Comparison of ENCODE assay signal across 22 mouse cellular contexts in the genomic region with DNA sequence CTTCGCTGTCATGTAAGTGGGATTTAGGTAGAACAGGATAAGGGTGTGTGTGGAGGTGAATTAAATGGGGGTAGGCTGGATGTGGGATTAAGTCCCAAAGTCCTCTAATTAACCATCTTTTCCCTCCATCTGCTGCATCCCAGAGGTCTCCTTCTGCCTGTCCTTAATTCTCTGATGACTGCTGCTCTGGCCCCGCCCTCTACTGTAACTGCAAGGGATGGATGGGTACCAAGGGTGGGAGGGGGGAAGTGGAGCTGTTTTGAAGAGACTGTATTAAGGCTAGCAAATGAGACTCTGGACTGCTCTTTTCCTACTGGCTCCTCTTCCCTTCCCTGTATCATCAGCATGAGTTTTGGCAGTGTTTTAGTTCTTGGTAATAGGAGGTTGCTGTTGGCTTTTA. TPM values are rescaled to one million over a fixed set of nuclear protein-coding genes. Genes with fewer than 3 reads are reported as not detected.
DNase-seq lines count a peak whose midpoint lies in the region; ATAC-seq and TF ChIP-seq lines count a peak whose summit lies in the region.
"Had no signal": no experiment of that assay in that cellular context is flagged by ENCODE, and none has a peak within 500 bp of the region (broad histone marks: within the 10 kb centered on the region; RNA-seq: fewer than 3 reads in every experiment).

No protein-coding gene starts in this region.

- no peak for TF ChIP-seq POLR2A in cerebellum, adult 2 months (IDR thresholded peaks at IDR 0.05; ENCODE audit: borderline replicate concordance, insufficient read depth, low read length)
- no peak for TF ChIP-seq POLR2A in brain, embryonic 14.5 days (IDR thresholded peaks at IDR 0.05; ENCODE audit: borderline replicate concordance, extremely low read depth, insufficient read depth, insufficient read length, poor library complexity, severe bottlenecking)

- 48% methylated on average over 2 of the region's 2 CpGs for whole genome bisulfite sequencing in cerebellum, adult 2 months

- peak overlapping the region; percentile 78; the same call in 1 of the 2 replicates for H3K27ac ChIP-seq in cerebellum, adult 2 months (ENCODE audit: insufficient read depth, low read length)
- H3K27ac ChIP-seq: embryonic facial prominence, embryonic 12.5 days; forebrain, embryonic 15.5 days; heart, embryonic 10.5 days; hindbrain, embryonic 12.5 days had no signal

- H3K27me3 ChIP-seq in cerebellum, adult 2 months (ENCODE audit: control insufficient read depth, insufficient read depth, low read length), result no peaks in the 10 kb centered on the region
- H3K27me3 ChIP-seq: forebrain, embryonic 15.5 days; hindbrain, embryonic 12.5 days had no signal

- no peak overlapping the region for H3K4me3 ChIP-seq in cerebellum, adult 2 months (replicated peaks; ENCODE audit: insufficient read depth, low read depth, low read length)
- H3K4me3 ChIP-seq: embryonic facial prominence, embryonic 12.5 days; forebrain, embryonic 15.5 days; heart, embryonic 10.5 days; hindbrain, embryonic 12.5 days had no signal

- no peak for ATAC-seq in inflammation-experienced regulatory T-cells, adult 6 months
- ATAC-seq: forebrain, embryonic 15.5 days; hindbrain, embryonic 16.5 days; Patski had no signal

- intact Hi-C loops in gastrocnemius, postnatal 36 days (cut with DNase I), result no loop called here

- no peak for TF ChIP-seq CTCF in cerebellum, adult 2 months (IDR thresholded peaks at IDR 0.05; ENCODE audit: borderline replicate concordance, insufficient read depth, low read depth, low read length)
- TF ChIP-seq CTCF in brain, embryonic 14.5 days (IDR thresholded peaks at IDR 0.05; ENCODE audit: borderline replicate concordance, extremely low read depth, insufficient read depth, insufficient read length), result no peak

- peak; percentile 47 to 64 for DNase-seq in cerebellum, adult 2 months
- no peak for DNase-seq in cerebellum, adult 11 months
- DNase-seq in brain, embryonic 14.5 days (ENCODE audit: low read depth), result peak; percentile 49
- DNase-seq in cerebellum, adult 9-11 months, result peak; percentile 78
- peak; percentile 49 for DNase-seq in retina, embryonic 14.5 days (ENCODE audit: low spot score)
- no peak for DNase-seq in gastrocnemius, postnatal 36 days
- DNase-seq: adrenal gland, adult 2 months; adrenal gland, postnatal 25 days; gastrocnemius, postnatal 14 days; heart, postnatal 10 days; heart, postnatal 4 days; kidney, adult 11 months; kidney, adult 9 months had no signal

- peaks cover 23% of the 10 kb centered on the region for H3K4me1 ChIP-seq in cerebellum, adult 2 months (ENCODE audit: control insufficient read depth, insufficient read depth, low read length)

RNA-seq across cellular contexts. Expression of gene Cadm3, which starts 2.1 kb away (rescaled TPM):
- 979 and 1,062 TPM in 2 replicates for polyA plus RNA-seq in cerebellum, adult 2 months (2012; rRNA removed)
- 282 and 393 TPM in 2 replicates for polyA plus RNA-seq in brain, embryonic 14.5 days (2012; rRNA removed)
- under 1 TPM in 1 of 3 experiments, not detected in 2; 0.11 TPM for polyA plus RNA-seq in inflammation-experienced regulatory T-cells, adult 6 months (2017; shearing (Covaris generic))
- total RNA-seq in gastrocnemius, postnatal 36 days (2021), result 1 to 10 TPM; 8.7 to 8.9 TPM
- total RNA-seq: CH12.LX had no signal
- polyA plus RNA-seq: Patski had no signal

RNA-seq across cellular contexts. Expression of gene Aim2, which starts 18.9 kb away (rescaled TPM):
- 1.3 and 2.0 TPM in 2 replicates for polyA plus RNA-seq in cerebellum, adult 2 months (2012; rRNA removed)
- polyA plus RNA-seq in brain, embryonic 14.5 days (2012; rRNA removed), result 3.2 and 5.3 TPM in 2 replicates
- 10 to 100 TPM; 49.6 to 69.8 (median 61.1) TPM for polyA plus RNA-seq in inflammation-experienced regulatory T-cells, adult 6 months (2017; shearing (Covaris generic))
- total RNA-seq in gastrocnemius, postnatal 36 days (2021), result under 1 TPM in 1 of 2 experiments, not detected in 1; 0.47 TPM

RNA-seq across cellular contexts. Expression of gene Ackr1, which starts 36.1 kb away (rescaled TPM):
- 250 and 253 TPM in 2 replicates for polyA plus RNA-seq in cerebellum, adult 2 months (2012; rRNA removed)
- 87.4 and 106 TPM in 2 replicates for polyA plus RNA-seq in brain, embryonic 14.5 days (2012; rRNA removed)
- polyA plus RNA-seq in inflammation-experienced regulatory T-cells, adult 6 months (2017; shearing (Covaris generic)), result not detected
- total RNA-seq in gastrocnemius, postnatal 36 days (2021), result 1 to 10 TPM; 2.2 to 2.9 TPM
- total RNA-seq: CH12.LX; granulocyte monocyte progenitor cell, adult 5-6 weeks had no signal
- polyA plus RNA-seq: Patski had no signal

Comparison
In these comparisons a context has a peak if more than half of its experiments do, and no peak if none do; other contexts are left out.
1. DNase-seq: peak in cerebellum, adult 2 months (2 of 2), brain, embryonic 14.5 days (single experiment), cerebellum, adult 9-11 months (single experiment) and retina, embryonic 14.5 days (single experiment); none in cerebellum, adult 11 months (single experiment) and gastrocnemius, postnatal 36 days (0 of 2).
2. RNA of gene Cadm3, which starts 2.1 kb away (polyA plus RNA-seq): 979 to 1,062 TPM in cerebellum, adult 2 months and 282 to 393 TPM in brain, embryonic 14.5 days; 0.11 TPM in inflammation-experienced regulatory T-cells, adult 6 months; every median in the first group is over 100 times any median in the second.
3. RNA of gene Ackr1, which starts 36.1 kb away (polyA plus RNA-seq): 250 to 253 TPM in cerebellum, adult 2 months and 87.4 to 106 TPM in brain, embryonic 14.5 days; not detected in inflammation-experienced regulatory T-cells, adult 6 months; every median in the first group is over 10 times any median in the second.